Mouse (Mus musculus): ENCODE data around the gene Apela. TPM values are rescaled to one million over a fixed set of nuclear protein-coding genes. Genes with fewer than 3 reads are reported as not detected.

Gene Apela
- polyA plus RNA-seq, 2 experiments, result 11.2 to 17.3 TPM

GRCm38 (mm10) chr8:64998806-64999365 is 38.2 kb downstream of the Apela start:
- no peaks in the 10 kb centered on the region for H3K36me3 ChIP-seq (ENCODE audit: control insufficient read depth, insufficient read depth, low read length)
- H3K9ac ChIP-seq (ENCODE audit: low read depth, low read length, severe bottlenecking), result no peak overlapping the region
- TF ChIP-seq POLR2A (IDR thresholded peaks at IDR 0.05; ENCODE audit: borderline replicate concordance, extremely low read depth, insufficient read depth, insufficient read length), result no peak
- no peaks in the 10 kb centered on the region for H3K9me3 ChIP-seq (ENCODE audit: control insufficient read depth, low read length)
- H3K27me3 ChIP-seq (ENCODE audit: control insufficient read depth, insufficient read depth, low read length), result no peaks in the 10 kb centered on the region
- H3K4me3 ChIP-seq (replicated peaks; ENCODE audit: low read length), result no peak overlapping the region
- ATAC-seq (ENCODE audit: low FRiP score, low read depth) (peak; percentile 87), DNase-seq (ENCODE audit: low spot score) (peak; percentile 79)
- peaks cover 3% of the 10 kb centered on the region; the same call in 1 of the 2 replicates for H3K4me1 ChIP-seq (ENCODE audit: control insufficient read depth, insufficient read depth, low read length)
- H3K4me2 ChIP-seq (replicated peaks; ENCODE audit: low read depth, low read length, severe bottlenecking), result no peak overlapping the region
- WGBS, result 42% methylated on average over 4 of the region's 4 CpGs
- H3K27ac ChIP-seq (replicated peaks; ENCODE audit: low read depth, low read length), result 0 out of 2 replicates have a peak overlapping the region, but pooled peaks have one; percentile 10

GRCm38 (mm10) chr8:64987731-64988130 is 49.4 kb downstream of the Apela start, which contains the start of gene Trim75:
Trim75 (minus strand) TSS chr8:64987831.
- ATAC-seq (ENCODE audit: low FRiP score, low read depth) (no peak), DNase-seq (ENCODE audit: low spot score) (no peak)
- no peak within 1 kb of the TSS for H3K27ac ChIP-seq (replicated peaks; ENCODE audit: low read depth, low read length)
- 87% methylated on average over 4 of the region's 4 CpGs for WGBS
- no peak for TF ChIP-seq POLR2A (IDR thresholded peaks at IDR 0.05; ENCODE audit: borderline replicate concordance, extremely low read depth, insufficient read depth, insufficient read length)
- H3K4me3 ChIP-seq (replicated peaks; ENCODE audit: low read length), result no peak within 1 kb of the TSS
- H3K27me3 ChIP-seq (ENCODE audit: control insufficient read depth, insufficient read depth, low read length), result no peaks in the 10 kb centered on the region
- no peaks in the 10 kb centered on the region for H3K36me3 ChIP-seq (ENCODE audit: control insufficient read depth, insufficient read depth, low read length)
- H3K9ac ChIP-seq (ENCODE audit: low read depth, low read length, severe bottlenecking), result no peak within 1 kb of the TSS
- H3K4me2 ChIP-seq (replicated peaks; ENCODE audit: low read depth, low read length, severe bottlenecking), result no peak within 1 kb of the TSS
- peaks cover 3% of the 10 kb centered on the region; the same call in 1 of the 2 replicates for H3K9me3 ChIP-seq (ENCODE audit: control insufficient read depth, low read length)
- no peaks in the 10 kb centered on the region for H3K4me1 ChIP-seq (ENCODE audit: control insufficient read depth, insufficient read depth, low read length)

GRCm38 (mm10) chr8:64983150-64983897 is 53.8 kb downstream of the Apela start:
- no peak for DNase-seq (ENCODE audit: low spot score)
- no peak for TF ChIP-seq POLR2A (IDR thresholded peaks at IDR 0.05; ENCODE audit: borderline replicate concordance, extremely low read depth, insufficient read depth, insufficient read length)
- H3K36me3 ChIP-seq (ENCODE audit: control insufficient read depth, insufficient read depth, low read length), result no peaks in the 10 kb centered on the region
- WGBS, result 68% methylated on average over 20 of the region's 20 CpGs
- ATAC-seq (ENCODE audit: low FRiP score, low read depth), result no peak
- H3K4me2 ChIP-seq (replicated peaks; ENCODE audit: low read depth, low read length, severe bottlenecking), result no peak overlapping the region
- H3K9me3 ChIP-seq (ENCODE audit: control insufficient read depth, low read length), result no peaks in the 10 kb centered on the region
- no peak overlapping the region for H3K4me3 ChIP-seq (replicated peaks; ENCODE audit: low read length)
- H3K27me3 ChIP-seq (ENCODE audit: control insufficient read depth, insufficient read depth, low read length), result no peaks in the 10 kb centered on the region
- no peaks in the 10 kb centered on the region for H3K4me1 ChIP-seq (ENCODE audit: control insufficient read depth, insufficient read depth, low read length)
- H3K27ac ChIP-seq (replicated peaks; ENCODE audit: low read depth, low read length), result no peak overlapping the region
- no peak overlapping the region for H3K9ac ChIP-seq (ENCODE audit: low read depth, low read length, severe bottlenecking)

Other genes with a start within 250 kb of the Apela start
- gene Klhl2, start 187.3 kb downstream of the Apela start, polyA plus RNA-seq (2012; rRNA removed), result 11.7 and 12.4 TPM in 2 replicates
- 9.5 and 12.2 TPM in 2 replicates for gene Klhl2, start 187.3 kb downstream of the Apela start, polyA plus RNA-seq (2014; fragmentation: Nextera tagmentation; extraction: Ambion mirVana)
- 14.2 and 17.1 TPM in 2 replicates for gene Tmem192, start 90.2 kb downstream of the Apela start, polyA plus RNA-seq (2012; rRNA removed)
- 27.9 and 30.8 TPM in 2 replicates for gene Tmem192, start 90.2 kb downstream of the Apela start, polyA plus RNA-seq (2014; fragmentation: Nextera tagmentation; extraction: Ambion mirVana)
- gene Trim75, start 49.5 kb downstream of the Apela start, polyA plus RNA-seq (2012; rRNA removed), result 0.05 TPM in 1 of 2 replicates, not detected in the other
- gene Trim75, start 49.5 kb downstream of the Apela start, polyA plus RNA-seq (2014; fragmentation: Nextera tagmentation; extraction: Ambion mirVana), result 0.12 TPM in 1 of 2 replicates, not detected in the other
- 0.20 and 0.26 TPM in 2 replicates for gene Trim61, start 18.8 kb downstream of the Apela start, polyA plus RNA-seq (2012; rRNA removed)
- gene Trim61, start 18.8 kb downstream of the Apela start, polyA plus RNA-seq (2014; fragmentation: Nextera tagmentation; extraction: Ambion mirVana), result 0.19 TPM in 1 of 2 replicates, not detected in the other
- gene Trim60, start 18.8 kb downstream of the Apela start, polyA plus RNA-seq (2012; rRNA removed), result 0.03 and 0.06 TPM in 2 replicates
- 0.07 TPM in 2 replicates for gene Trim60, start 18.8 kb downstream of the Apela start, polyA plus RNA-seq (2014; fragmentation: Nextera tagmentation; extraction: Ambion mirVana)
- not detected in 2 replicates for gene Gm10663, start 37.7 kb upstream of the Apela start, polyA plus RNA-seq (2012; rRNA removed)
- not detected in 2 replicates for gene Gm10663, start 37.7 kb upstream of the Apela start, polyA plus RNA-seq (2014; fragmentation: Nextera tagmentation; extraction: Ambion mirVana)
- gene BC030870, start 92.2 kb upstream of the Apela start, polyA plus RNA-seq (2012; rRNA removed), result 0.04 TPM in 1 of 2 replicates, not detected in the other
- 0.12 TPM in 2 replicates for gene BC030870, start 92.2 kb upstream of the Apela start, polyA plus RNA-seq (2014; fragmentation: Nextera tagmentation; extraction: Ambion mirVana)

Measured in limb, embryonic 14.5 days (tissue).